Mouse (Mus musculus) 3T3-L1 (cell line): ENCODE measurements at regions not wholly inside any gene's neighbourhood (a gene's known extent, or its start where the extent isn't known, plus 50 kb on each side); places are given as distances from the start of the nearest gene placed in this dataset.
"Not testable (repeated sequence)": the region's sequence is repeated elsewhere in the genome, so short reads cannot be mapped to it uniquely, and the experiment has no call there.

Experiments used
- DNase-seq: peaks from one replicate; pipeline ENCODE4 v3.0.0-alpha.2; 2015; ENCODE audit warnings: low read depth, low spot score

- DNase-seq = peak; percentile 10
Measured at GRCm38 (mm10) chr1:124517543-124518171, 472.3 kb upstream of the Dpp10 start.

- no peak for DNase-seq
Measured at GRCm38 (mm10) chr1:124510492-124510891, 465.1 kb upstream of the Dpp10 start.

GRCm38 (mm10) chr1:124488456-124488855 is 443.1 kb upstream of the Dpp10 start:
- peak; percentile 23 for DNase-seq

- DNase-seq = peak; percentile 41
Measured at GRCm38 (mm10) chr1:124487965-124488364, 442.6 kb upstream of the Dpp10 start.

GRCm38 (mm10) chr1:124450128-124450527 is 404.8 kb upstream of the Dpp10 start:
- no peak for DNase-seq

- DNase-seq = no peak
Measured at GRCm38 (mm10) chr1:124439526-124439925, 394.2 kb upstream of the Dpp10 start.

GRCm38 (mm10) chr1:124435850-124436249 is 390.5 kb upstream of the Dpp10 start:
- DNase-seq = no peak

- no peak for DNase-seq
Measured at GRCm38 (mm10) chr1:124429583-124429982, 384.2 kb upstream of the Dpp10 start.

GRCm38 (mm10) chr1:124416762-124417161 is 371.4 kb upstream of the Dpp10 start:
- DNase-seq = no peak

GRCm38 (mm10) chr1:124410236-124410635 is 364.9 kb upstream of the Dpp10 start:
- DNase-seq = no peak

- DNase-seq = no peak
Measured at GRCm38 (mm10) chr1:124409781-124410180, 364.4 kb upstream of the Dpp10 start.

GRCm38 (mm10) chr1:124369604-124370003 is 324.2 kb upstream of the Dpp10 start:
- no peak for DNase-seq

GRCm38 (mm10) chr1:124348491-124348890 is 303.1 kb upstream of the Dpp10 start:
- DNase-seq = not testable (repeated sequence)

- no peak for DNase-seq
Measured at GRCm38 (mm10) chr1:124339444-124339843, 294.1 kb upstream of the Dpp10 start.

GRCm38 (mm10) chr1:124338648-124339047 is 293.3 kb upstream of the Dpp10 start:
- DNase-seq = no peak

- no peak for DNase-seq
Measured at GRCm38 (mm10) chr1:124332294-124332693, 286.9 kb upstream of the Dpp10 start.
